Mouse (Mus musculus) heart, postnatal 25 days (tissue): ENCODE measurements around the gene Rpl23a. TPM values are rescaled to one million over a fixed set of nuclear protein-coding genes. Genes with fewer than 3 reads are reported as not detected.
A peak's percentile ranks its signal among the peaks of the same experiment; 100 is the strongest.

Source experiments
- DNase-seq: peaks from one replicate; pipeline ENCODE4 v3.0.0; 2022; ENCODE audit warnings: low spot score
- intact Hi-C: fragments of 180-260 bp; cut with DNase I; formaldehyde crosslinking; loops from one replicate; pipeline ENCODE4 v1.15.1; 2025
- total RNA-seq, 2 experiments: library from RNA; stranded (reverse); gene quantifications; 2 replicates each; pipeline ENCODE4 v1.2.3; 2021

Gene Rpl23a
- 100 to 1,000 TPM; 776 to 853 TPM for total RNA-seq

- intact Hi-C loops: loop anchor here (10.0 kb wide), 1 partner anchor 358 kb away; no protein-coding TSS in a partner anchor
- DNase-seq: peak; percentile 70
These were observed at the start of gene Rpl23a for GRCm38 (mm10) chr11:78182961-78183844. Gene Rpl23a, minus strand, starts transcription at chr11:78183584.

- intact Hi-C loops: no loop called here
- no peak for DNase-seq
These were observed 48.1 kb upstream of the Rpl23a start for GRCm38 (mm10) chr11:78231518-78231917.

GRCm38 (mm10) chr11:78223586-78223985 lies 40.2 kb upstream of the Rpl23a start:
- no peak for DNase-seq
- intact Hi-C loops: no loop called here

- DNase-seq: no peak
- intact Hi-C loops: no loop called here
These were observed 32.4 kb upstream of the Rpl23a start for GRCm38 (mm10) chr11:78215709-78216317.

GRCm38 (mm10) chr11:78213086-78213817 lies 29.9 kb upstream of the Rpl23a start:
- no peak for DNase-seq
- intact Hi-C loops: no loop called here

- DNase-seq: no peak
- intact Hi-C loops: no loop called here
These were observed 28.1 kb upstream of the Rpl23a start for GRCm38 (mm10) chr11:78211513-78211912.

- DNase-seq: no peak
- intact Hi-C loops: no loop called here
These were observed 27.2 kb upstream of the Rpl23a start for GRCm38 (mm10) chr11:78210615-78211014.

- DNase-seq: no peak
- intact Hi-C loops: no loop called here
These were observed 26.5 kb upstream of the Rpl23a start for GRCm38 (mm10) chr11:78209886-78210285.

GRCm38 (mm10) chr11:78207190-78207589 lies 23.8 kb upstream of the Rpl23a start:
- DNase-seq: no peak
- intact Hi-C loops: no loop called here

- no peak for DNase-seq
- intact Hi-C loops: no loop called here
These were observed 22.2 kb upstream of the Rpl23a start for GRCm38 (mm10) chr11:78205361-78206206.

GRCm38 (mm10) chr11:78204287-78204686 lies 20.9 kb upstream of the Rpl23a start:
- no peak for DNase-seq
- intact Hi-C loops: no loop called here

- intact Hi-C loops: no loop called here
- no peak for DNase-seq
These were observed 19.0 kb upstream of the Rpl23a start for GRCm38 (mm10) chr11:78202372-78202771.

GRCm38 (mm10) chr11:78195101-78195863 lies 11.9 kb upstream of the Rpl23a start:
- intact Hi-C loops: no loop called here
- DNase-seq: no peak

GRCm38 (mm10) chr11:78194411-78195100 lies 11.2 kb upstream of the Rpl23a start:
- intact Hi-C loops: no loop called here
- DNase-seq: peak; percentile 56

GRCm38 (mm10) chr11:78193113-78193512 lies 9.7 kb upstream of the Rpl23a start, which contains the start of gene Proca1:
Gene Proca1, plus strand, starts transcription at chr11:78193392.
- no peak for DNase-seq
- intact Hi-C loops: no loop called here

GRCm38 (mm10) chr11:78190041-78190440 lies 6.7 kb upstream of the Rpl23a start:
- intact Hi-C loops: no loop called here
- DNase-seq: no peak

GRCm38 (mm10) chr11:78189234-78190040 lies 6.1 kb upstream of the Rpl23a start:
- intact Hi-C loops: loop anchor here (10.0 kb wide), 1 partner anchor 365 kb away; no protein-coding TSS in a partner anchor
- peak; percentile 43 for DNase-seq
